In the genomic region with DNA sequence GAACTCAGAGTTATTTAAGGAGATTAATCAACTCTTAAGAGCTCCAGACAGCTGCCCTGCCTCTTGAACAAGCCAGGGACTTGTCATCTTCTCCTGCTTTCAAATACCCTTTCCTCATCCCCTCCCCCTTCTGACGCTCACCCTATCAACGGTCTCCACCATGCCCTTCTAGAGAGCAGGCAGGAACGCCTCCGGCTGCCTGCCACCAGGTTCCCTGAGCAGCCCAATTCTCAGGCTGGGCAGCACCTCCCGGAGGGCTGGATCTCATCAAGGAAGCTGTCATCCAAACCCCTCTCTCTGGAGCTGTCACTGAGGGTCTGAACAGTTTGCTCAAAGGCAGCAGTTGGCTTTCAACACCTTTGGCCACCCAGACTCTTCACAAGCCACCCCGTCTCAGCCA, we compare ENCODE assay signal across 28 mouse cellular contexts. TPM values are rescaled to one million over a fixed set of nuclear protein-coding genes. Genes with fewer than 3 reads are reported as not detected.
DNase-seq lines count a peak whose midpoint lies in the region; ATAC-seq and TF ChIP-seq lines count a peak whose summit lies in the region.
"Had no signal": no experiment of that assay in that cellular context is flagged by ENCODE, and none has a peak within 500 bp of the region (broad histone marks: within the 10 kb centered on the region; RNA-seq: fewer than 3 reads in every experiment).

No protein-coding gene starts in this region.

- H3K9ac ChIP-seq in heart, embryonic 11.5 days (ENCODE audit: low read depth, low read length) = no peak overlapping the region
- H3K9ac ChIP-seq: embryonic facial prominence, embryonic 13.5 days; heart, embryonic 13.5 days had no signal

- H3K4me3 ChIP-seq in heart, embryonic 11.5 days (ENCODE audit: low read depth, low read length) = no peak overlapping the region
- H3K4me3 ChIP-seq: embryonic facial prominence, embryonic 13.5 days; heart, embryonic 13.5 days had no signal

- H3K27me3 ChIP-seq in heart, embryonic 11.5 days (ENCODE audit: control insufficient read depth, insufficient read depth, low read length) = peaks cover 84% of the 10 kb centered on the region

- peak; percentile 48 for DNase-seq in embryo, embryonic 10 days (ENCODE audit: low spot score)
- DNase-seq in embryo, embryonic 11 days = no peak
- DNase-seq in heart, postnatal 25 days (ENCODE audit: low spot score) = no peak
- peak; percentile 21 for DNase-seq in lung, postnatal 10 days
- no peak for DNase-seq in lung, postnatal 14 days
- peak; percentile 50 for DNase-seq in brain, embryonic 14.5 days (ENCODE audit: low read depth)
- DNase-seq in testis, postnatal 14 days (ENCODE audit: low spot score) = no peak
- DNase-seq: adrenal gland, adult 8-10 months; adrenal gland, postnatal 36 days; B cell, adult 2 months; cerebellum, adult 11-12 months; cerebellum, adult 9-10 months; cerebellum, postnatal 25 days; gastrocnemius, postnatal 36 days; heart, adult 11 months; heart, postnatal 14 days; kidney, adult 11 months had no signal

- TF ChIP-seq POLR2A in brain, embryonic 14.5 days (IDR thresholded peaks at IDR 0.05; ENCODE audit: borderline replicate concordance, extremely low read depth, insufficient read depth, insufficient read length, poor library complexity, severe bottlenecking) = no peak

- H3K4me2 ChIP-seq in heart, embryonic 11.5 days = no peak overlapping the region
- H3K4me2 ChIP-seq: embryonic facial prominence, embryonic 13.5 days; heart, embryonic 13.5 days had no signal

- no peak overlapping the region for H3K27ac ChIP-seq in heart, embryonic 11.5 days (ENCODE audit: low read depth, low read length)
- H3K27ac ChIP-seq: embryonic facial prominence, embryonic 13.5 days; heart, embryonic 13.5 days had no signal

- no peaks in the 10 kb centered on the region for H3K9me3 ChIP-seq in heart, embryonic 11.5 days (replicated peaks; ENCODE audit: control insufficient read depth, low read length)
- H3K9me3 ChIP-seq: embryonic facial prominence, embryonic 13.5 days; heart, embryonic 13.5 days had no signal

- intact Hi-C loops in heart, postnatal 25 days (cut with DNase I) = no loop called here

- ATAC-seq in heart, embryonic 11.5 days (replicated peaks; ENCODE audit: insufficient number of reproducible peaks, low FRiP score, low TSS enrichment) = peak; percentile 64; the same call in 1 of the 2 replicates
- ATAC-seq: CD4-positive, CD25-positive, alpha-beta regulatory T cell, adult 4 months; forebrain, embryonic 14.5 days; hindbrain, embryonic 16.5 days had no signal

- H3K4me1 ChIP-seq in heart, embryonic 11.5 days (ENCODE audit: control insufficient read depth, insufficient read depth, low read length) = peaks cover 14% of the 10 kb centered on the region

- no peak for TF ChIP-seq CTCF in brain, embryonic 14.5 days (IDR thresholded peaks at IDR 0.05; ENCODE audit: borderline replicate concordance, extremely low read depth, insufficient read depth, insufficient read length)

- 2% methylated on average over 6 of the region's 6 CpGs for WGBS in heart, embryonic 11.5 days (ENCODE audit: insufficient replicate concordance)

- H3K36me3 ChIP-seq in heart, embryonic 11.5 days (ENCODE audit: control insufficient read depth, insufficient read depth, low read length) = no peaks in the 10 kb centered on the region
- H3K36me3 ChIP-seq: embryonic facial prominence, embryonic 13.5 days; G1E; heart, embryonic 13.5 days had no signal

RNA-seq across cellular contexts. Expression of gene 1700025C18Rik, which starts 10.2 kb away (rescaled TPM):
- polyA plus RNA-seq in heart, embryonic 11.5 days (2014; fragmentation: Nextera tagmentation; extraction: Ambion mirVana) = not detected in 2 replicates
- total RNA-seq in heart, postnatal 25 days (2021) = not detected
- not detected in 2 replicates for polyA plus RNA-seq in brain, embryonic 14.5 days (2012; rRNA removed)
- total RNA-seq: adrenal gland, adult 8-10 months; adrenal gland, postnatal 36 days; G1E; gastrocnemius, adult 8-10 months; gastrocnemius, postnatal 36 days; heart, postnatal 14 days had no signal
- polyA plus RNA-seq: CD4-positive, CD25-positive, alpha-beta regulatory T cell, adult 4 months; cortical plate, adult 2 months; embryonic facial prominence, embryonic 13.5 days; forebrain, embryonic 14.5 days; G1E; heart, embryonic 13.5 days; hindbrain, embryonic 11.5 days; hindbrain, embryonic 16.5 days; intestine, embryonic 14.5 days had no signal

RNA-seq across cellular contexts. Expression of gene Cd40, which starts 45.3 kb away (rescaled TPM):
- polyA plus RNA-seq in heart, embryonic 11.5 days (2014; fragmentation: Nextera tagmentation; extraction: Ambion mirVana) = 9.6 and 9.7 TPM in 2 replicates
- total RNA-seq in heart, postnatal 25 days (2021) = 1 to 10 TPM; 1.9 to 3.6 TPM
- 8.4 and 8.7 TPM in 2 replicates for polyA plus RNA-seq in brain, embryonic 14.5 days (2012; rRNA removed)
- polyA plus RNA-seq: G1E had no signal

Comparison
In these comparisons a context has a peak if more than half of its experiments do, and no peak if none do; other contexts are left out.
1. DNase-seq: peak in embryo, embryonic 10 days (single experiment), lung, postnatal 10 days (single experiment) and brain, embryonic 14.5 days (single experiment); none in embryo, embryonic 11 days (single experiment), heart, postnatal 25 days (single experiment), lung, postnatal 14 days (single experiment) and testis, postnatal 14 days (single experiment).